Mouse (Mus musculus): ENCODE measurements around the gene Psmb3. TPM values are rescaled to one million over a fixed set of nuclear protein-coding genes. Genes with fewer than 3 reads are reported as not detected.
A peak's percentile ranks its signal among the peaks of the same experiment; 100 is the strongest.

Gene Psmb3
- polyA plus RNA-seq, 1 experiment from 2014 or later = 200 TPM

GRCm38 (mm10) chr11:97697891-97698529, 5.2 kb upstream of the Psmb3 start:
- Histone ChIP-seq H3K4me1 (ENCODE audit: control insufficient read depth, low read depth, low read length) (peaks cover 8% of the 10 kb centered on the region), H3K9ac (ENCODE audit: low read depth, low read length) (0 out of 2 replicates have a peak overlapping the region, but pooled peaks have one; percentile 0)

DNA sequence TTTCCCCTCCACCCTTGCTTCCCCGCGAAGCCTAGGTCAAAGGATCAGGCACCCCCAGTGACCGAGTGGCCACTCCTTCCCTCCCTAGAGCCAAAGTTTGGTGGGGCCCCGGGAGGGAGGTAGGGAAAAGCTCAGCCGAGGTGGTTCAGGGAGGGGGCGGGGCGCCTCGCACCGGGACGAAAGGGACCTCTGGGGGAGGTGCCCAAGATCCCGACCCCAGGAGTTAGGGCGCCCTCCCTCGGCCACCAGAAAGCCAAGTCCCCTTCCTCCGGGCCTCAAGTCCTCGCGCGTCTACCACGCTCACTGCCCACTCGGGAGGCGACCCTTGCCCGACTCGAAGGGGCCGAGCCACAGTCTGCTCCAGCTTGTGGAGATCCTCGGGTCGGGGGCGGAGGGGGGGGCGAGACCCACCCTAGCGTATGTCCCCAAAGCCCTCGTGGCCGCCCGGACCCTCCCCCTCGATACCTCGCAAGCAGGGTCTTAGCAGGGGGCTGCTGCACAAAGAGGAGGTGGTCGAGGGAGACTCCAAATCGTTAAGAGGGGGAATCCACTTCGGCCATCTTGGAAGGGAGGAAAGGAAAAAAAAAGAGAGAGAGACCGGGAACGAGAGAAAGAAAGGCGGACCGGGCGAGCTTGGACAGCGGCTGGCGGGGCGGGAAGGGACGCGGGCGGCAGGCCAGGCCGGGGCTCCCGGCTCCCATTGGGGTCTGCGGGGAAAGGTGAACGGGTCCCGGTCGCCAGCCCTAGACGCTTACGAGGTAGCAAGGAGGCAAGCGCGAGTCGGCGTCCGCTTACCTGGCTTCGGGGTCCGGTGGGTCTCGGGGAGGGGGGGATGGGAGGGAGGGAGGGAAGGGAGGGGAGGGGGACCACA, 4.2 kb upstream of the Psmb3 start:
- peaks cover 11% of the 10 kb centered on the region for H3K4me1 ChIP-seq (ENCODE audit: control insufficient read depth, low read depth, low read length)
- ATAC-seq (ENCODE audit: low read depth) = no peak
- H3K27me3 ChIP-seq (ENCODE audit: control insufficient read depth, insufficient read depth, low read depth, low read length) = peaks cover 46% of the 10 kb centered on the region

More at GRCm38 (mm10) chr11:97697891-97698529, 5.2 kb upstream of the Psmb3 start:
- Histone ChIP-seq H3K27me3 (ENCODE audit: control insufficient read depth, insufficient read depth, low read depth, low read length) (peaks cover 46% of the 10 kb centered on the region), H3K9me3 (replicated peaks; ENCODE audit: control insufficient read depth, low read length) (no peaks in the 10 kb centered on the region), H3K4me2 (ENCODE audit: low read depth, low read length) (peak overlapping the region; percentile 70), H3K4me3 (ENCODE audit: low read depth, low read length) (peak overlapping the region; percentile 65), H3K27ac (ENCODE audit: low read length) (no peak overlapping the region), H3K36me3 (ENCODE audit: control insufficient read depth, insufficient read depth) (no peaks in the 10 kb centered on the region)
- ATAC-seq (ENCODE audit: low read depth) = no peak
- WGBS (ENCODE audit: insufficient replicate concordance) = 27% methylated on average over 14 of the region's 14 CpGs

DNA sequence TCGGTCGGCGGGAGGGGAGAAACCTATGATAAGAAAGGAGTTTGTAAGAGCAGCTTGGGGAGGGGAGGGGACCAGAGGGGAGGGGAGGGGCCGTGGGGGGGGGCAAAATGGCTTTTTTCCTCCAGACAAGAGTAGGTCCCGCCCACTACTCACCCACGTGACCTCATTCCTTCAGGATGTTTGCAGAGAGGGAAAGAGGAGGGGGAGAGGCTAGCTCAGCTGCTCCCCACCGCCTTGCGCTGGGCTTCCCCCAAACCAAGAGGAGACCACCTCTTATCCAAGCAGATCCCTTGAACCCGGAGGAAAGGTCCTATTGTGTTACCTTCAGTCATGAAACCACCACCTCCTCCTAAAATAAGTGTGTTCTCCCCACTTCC, 3.6 kb upstream of the Psmb3 start:
- no peak for ATAC-seq (ENCODE audit: low read depth)
- H3K9me3 ChIP-seq (replicated peaks; ENCODE audit: control insufficient read depth, low read length) = no peaks in the 10 kb centered on the region
- H3K4me1 ChIP-seq (ENCODE audit: control insufficient read depth, low read depth, low read length) = peaks cover 15% of the 10 kb centered on the region
- H3K4me3 ChIP-seq (ENCODE audit: low read depth, low read length) = peak overlapping the region; percentile 65
- 0% methylated on average over 9 of the region's 9 CpGs for WGBS (ENCODE audit: insufficient replicate concordance)
- H3K27ac ChIP-seq (ENCODE audit: low read length) = peak overlapping the region; percentile 61; the same call in 1 of the 2 replicates
- peaks cover 46% of the 10 kb centered on the region for H3K27me3 ChIP-seq (ENCODE audit: control insufficient read depth, insufficient read depth, low read depth, low read length)
- peak overlapping the region; percentile 56 for H3K9ac ChIP-seq (ENCODE audit: low read depth, low read length)
- peak overlapping the region; percentile 70 for H3K4me2 ChIP-seq (ENCODE audit: low read depth, low read length)
- H3K36me3 ChIP-seq (ENCODE audit: control insufficient read depth, insufficient read depth) = no peaks in the 10 kb centered on the region

More for the DNA sequence above, 4.2 kb upstream of the Psmb3 start:
- Histone ChIP-seq H3K9ac (ENCODE audit: low read depth, low read length) (peak overlapping the region; percentile 56), H3K9me3 (replicated peaks; ENCODE audit: control insufficient read depth, low read length) (no peaks in the 10 kb centered on the region), H3K4me2 (ENCODE audit: low read depth, low read length) (peak overlapping the region; percentile 70), H3K27ac (ENCODE audit: low read length) (no peak overlapping the region), H3K36me3 (ENCODE audit: control insufficient read depth, insufficient read depth) (no peaks in the 10 kb centered on the region), H3K4me3 (ENCODE audit: low read depth, low read length) (peak overlapping the region; percentile 65)
- WGBS (ENCODE audit: insufficient replicate concordance) = under 1% methylated on average over 61 of the region's 63 CpGs

GRCm38 (mm10) chr11:97700003-97700745, 3.0 kb upstream of the Psmb3 start, which contains the start of gene Pcgf2:
Pcgf2 (minus strand) TSS chr11:97700497.
- WGBS (ENCODE audit: insufficient replicate concordance) = under 1% methylated on average over 85 of the region's 85 CpGs

GRCm38 (mm10) chr11:97700746-97701580, 2.2 kb upstream of the Psmb3 start:
- Histone ChIP-seq H3K9me3 (replicated peaks; ENCODE audit: control insufficient read depth, low read length) (no peaks in the 10 kb centered on the region), H3K4me2 (ENCODE audit: low read depth, low read length) (peak overlapping the region; percentile 70), H3K9ac (ENCODE audit: low read depth, low read length) (peak overlapping the region; percentile 12), H3K4me1 (ENCODE audit: control insufficient read depth, low read depth, low read length) (peaks cover 17% of the 10 kb centered on the region), H3K4me3 (ENCODE audit: low read depth, low read length) (peak overlapping the region; percentile 65), H3K27ac (ENCODE audit: low read length) (no peak overlapping the region), H3K27me3 (ENCODE audit: control insufficient read depth, insufficient read depth, low read depth, low read length) (peaks cover 46% of the 10 kb centered on the region), H3K36me3 (ENCODE audit: control insufficient read depth, insufficient read depth) (no peaks in the 10 kb centered on the region)
- 15% methylated on average over 30 of the region's 30 CpGs for WGBS (ENCODE audit: insufficient replicate concordance)
- no peak for ATAC-seq (ENCODE audit: low read depth)

More at GRCm38 (mm10) chr11:97700003-97700745, 3.0 kb upstream of the Psmb3 start, which contains the start of gene Pcgf2:
- Histone ChIP-seq H3K4me3 (ENCODE audit: low read depth, low read length) (peak within 1 kb of the TSS; percentile 65), H3K9me3 (replicated peaks; ENCODE audit: control insufficient read depth, low read length) (no peaks in the 10 kb centered on the region), H3K27me3 (ENCODE audit: control insufficient read depth, insufficient read depth, low read depth, low read length) (peaks cover 46% of the 10 kb centered on the region), H3K27ac (ENCODE audit: low read length) (peak within 1 kb of the TSS; percentile 61), H3K9ac (ENCODE audit: low read depth, low read length) (peak within 1 kb of the TSS; percentile 56), H3K36me3 (ENCODE audit: control insufficient read depth, insufficient read depth) (no peaks in the 10 kb centered on the region), H3K4me2 (ENCODE audit: low read depth, low read length) (peak within 1 kb of the TSS; percentile 70), H3K4me1 (ENCODE audit: control insufficient read depth, low read depth, low read length) (peaks cover 17% of the 10 kb centered on the region)
- no peak for ATAC-seq (ENCODE audit: low read depth)

GRCm38 (mm10) chr11:97701581-97702392, 1.4 kb upstream of the Psmb3 start:
- Histone ChIP-seq H3K27ac (ENCODE audit: low read length) (no peak overlapping the region), H3K9ac (ENCODE audit: low read depth, low read length) (no peak overlapping the region), H3K36me3 (ENCODE audit: control insufficient read depth, insufficient read depth) (peaks cover 1% of the 10 kb centered on the region), H3K4me1 (ENCODE audit: control insufficient read depth, low read depth, low read length) (peaks cover 17% of the 10 kb centered on the region), H3K4me3 (ENCODE audit: low read depth, low read length) (peak overlapping the region; percentile 87), H3K9me3 (replicated peaks; ENCODE audit: control insufficient read depth, low read length) (no peaks in the 10 kb centered on the region), H3K4me2 (ENCODE audit: low read depth, low read length) (peak overlapping the region; percentile 70), H3K27me3 (ENCODE audit: control insufficient read depth, insufficient read depth, low read depth, low read length) (peaks cover 46% of the 10 kb centered on the region)
- WGBS (ENCODE audit: insufficient replicate concordance) = 37% methylated on average over 15 of the region's 15 CpGs
- no peak for ATAC-seq (ENCODE audit: low read depth)

DNA sequence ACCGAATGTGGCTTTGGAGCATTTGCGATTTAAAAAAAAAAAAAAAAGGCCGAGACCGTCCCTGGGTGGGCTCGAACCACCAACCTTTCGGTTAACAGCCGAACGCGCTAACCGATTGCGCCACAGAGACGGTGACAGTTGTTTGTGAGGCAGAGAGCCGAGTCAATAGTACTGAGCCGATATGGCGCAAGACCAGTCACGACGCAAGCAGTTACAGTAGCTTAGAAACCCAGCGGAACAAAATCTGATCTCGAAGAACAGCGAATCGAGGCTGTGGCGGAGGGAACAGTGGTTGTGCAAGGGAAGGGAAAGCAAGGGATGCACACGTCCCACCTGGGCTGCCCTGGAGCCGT, 830 bp upstream of the Psmb3 start:
- peaks cover 17% of the 10 kb centered on the region for H3K4me1 ChIP-seq (ENCODE audit: control insufficient read depth, low read depth, low read length)
- ATAC-seq (ENCODE audit: low read depth) = peak; percentile 4; the same call in 1 of the 2 replicates

More for the DNA sequence above, 830 bp upstream of the Psmb3 start:
- Histone ChIP-seq H3K4me3 (ENCODE audit: low read depth, low read length) (peak overlapping the region; percentile 87), H3K36me3 (ENCODE audit: control insufficient read depth, insufficient read depth) (peaks cover 7% of the 10 kb centered on the region), H3K4me2 (ENCODE audit: low read depth, low read length) (peak overlapping the region; percentile 70), H3K27me3 (ENCODE audit: control insufficient read depth, insufficient read depth, low read depth, low read length) (peaks cover 46% of the 10 kb centered on the region), H3K9me3 (replicated peaks; ENCODE audit: control insufficient read depth, low read length) (no peaks in the 10 kb centered on the region), H3K9ac (ENCODE audit: low read depth, low read length) (peak overlapping the region; percentile 43), H3K27ac (ENCODE audit: low read length) (peak overlapping the region; percentile 67)
- 0% methylated on average over 24 of the region's 24 CpGs for WGBS (ENCODE audit: insufficient replicate concordance)

Data from liver, embryonic 16.5 days (tissue).